Mouse (Mus musculus) neural tube, embryonic 15.5 days (tissue): Measurements from ENCODE around the gene Zfyve28. TPM values are rescaled to one million over a fixed set of nuclear protein-coding genes. Genes with fewer than 3 reads are reported as not detected.

Experiments used
- ATAC-seq: fragments of 200-750 bp; cut with Nextera tagmentation; 2 replicates; pipeline ENCODE4 v1.8.0; 2017; ENCODE audit warnings: mild to moderate bottlenecking, moderate TSS enrichment, moderate library complexity; ENCODE audit not compliant: low FRiP score
- H3K27ac ChIP-seq: fragments of 300-500 bp; sonication (generic); replicated peaks from 2 replicates; pipeline ENCODE4 v1.5.1; 2015; ENCODE audit warnings: mild to moderate bottlenecking, inconsistent platforms
- H3K27me3 ChIP-seq: fragments of 300-500 bp; sonication (generic); replicated peaks from 2 replicates; pipeline ENCODE4 v1.6.1; 2015; ENCODE audit warnings: inconsistent platforms
- H3K36me3 ChIP-seq: fragments of 300-500 bp; sonication (generic); 2 replicates; pipeline ENCODE4 v1.6.1; 2015; ENCODE audit warnings: inconsistent platforms
- H3K4me1 ChIP-seq: fragments of 300-500 bp; sonication (generic); 2 replicates; pipeline ENCODE4 v1.6.1; 2015; ENCODE audit warnings: inconsistent platforms
- H3K4me2 ChIP-seq: fragments of 300-500 bp; sonication (generic); 2 replicates; pipeline ENCODE4 v1.6.1; 2015; ENCODE audit warnings: inconsistent platforms, mild to moderate bottlenecking, moderate library complexity
- H3K4me3 ChIP-seq: fragments of 300-500 bp; sonication (generic); replicated peaks from 2 replicates; pipeline ENCODE4 v1.5.1; 2015; ENCODE audit warnings: mild to moderate bottlenecking, inconsistent platforms
- H3K9ac ChIP-seq: fragments of 300-500 bp; sonication (generic); replicated peaks from 2 replicates; pipeline ENCODE4 v1.6.1; 2015; ENCODE audit warnings: mild to moderate bottlenecking, inconsistent platforms
- H3K9me3 ChIP-seq: fragments of 300-500 bp; sonication (generic); replicated peaks from 2 replicates; pipeline ENCODE4 v1.6.1; 2016; ENCODE audit warnings: inconsistent platforms
- WGBS: fragments of 180-500 bp; shearing (Covaris S2); methylation state at CpG from one replicate; pipeline ENCODE4 v1.1.7; 2015; ENCODE audit warnings: mixed read lengths; 5-methylcytosine and 5-hydroxymethylcytosine counted together
- polyA plus RNA-seq: library from polyadenylated mRNA; unstranded; fragments of >200 nt; fragmentation: Nextera tagmentation; extraction: Ambion mirVana; gene quantifications from 2 replicates; pipeline ENCODE4 v1.2.1, GENCODE M21; 2015

The Zfyve28 gene
- polyA plus RNA-seq, 1 experiment from 2014 or later, result 7.5 TPM

GRCm38 (mm10) chr5:34197243-34197642 lies 91.0 kb downstream of the Zfyve28 start:
- no peak overlapping the region for H3K4me3 ChIP-seq
- H3K4me1 ChIP-seq, result no peaks in the 10 kb centered on the region
- no peaks in the 10 kb centered on the region for H3K9me3 ChIP-seq
- H3K27ac ChIP-seq, result no peak overlapping the region
- no peaks in the 10 kb centered on the region; the same call in 1 of the 2 replicates for H3K36me3 ChIP-seq
- 79% methylated on average over 4 of the region's 4 CpGs for WGBS
- no peaks in the 10 kb centered on the region for H3K27me3 ChIP-seq
- no peak overlapping the region for H3K9ac ChIP-seq
- no peak for ATAC-seq
- no peak overlapping the region for H3K4me2 ChIP-seq

GRCm38 (mm10) chr5:34196423-34196822 lies 91.8 kb downstream of the Zfyve28 start:
- H3K27me3 ChIP-seq, result no peaks in the 10 kb centered on the region
- H3K4me1 ChIP-seq, result no peaks in the 10 kb centered on the region
- H3K9ac ChIP-seq, result no peak overlapping the region
- 85% methylated on average over 7 of the region's 7 CpGs for WGBS
- no peak overlapping the region for H3K4me2 ChIP-seq
- no peak overlapping the region for H3K4me3 ChIP-seq
- ATAC-seq, result no peak
- H3K9me3 ChIP-seq, result no peaks in the 10 kb centered on the region
- no peak overlapping the region for H3K27ac ChIP-seq
- no peaks in the 10 kb centered on the region; the same call in 1 of the 2 replicates for H3K36me3 ChIP-seq

GRCm38 (mm10) chr5:34195786-34196185 lies 92.5 kb downstream of the Zfyve28 start:
- no peak overlapping the region for H3K4me3 ChIP-seq

GRCm38 (mm10) chr5:34194975-34195662 lies 93.1 kb downstream of the Zfyve28 start:
- 86% methylated on average over 6 of the region's 6 CpGs for WGBS
- Histone ChIP-seq H3K36me3 (no peaks in the 10 kb centered on the region; the same call in 1 of the 2 replicates), H3K9ac (no peak overlapping the region), H3K4me1 (no peaks in the 10 kb centered on the region), H3K9me3 (no peaks in the 10 kb centered on the region), H3K27ac (no peak overlapping the region), H3K4me3 (no peak overlapping the region), H3K27me3 (no peaks in the 10 kb centered on the region), H3K4me2 (no peak overlapping the region)
- no peak for ATAC-seq

More at GRCm38 (mm10) chr5:34195786-34196185, 92.5 kb downstream of the Zfyve28 start:
- no peaks in the 10 kb centered on the region; the same call in 1 of the 2 replicates for H3K36me3 ChIP-seq
- H3K9me3 ChIP-seq, result no peaks in the 10 kb centered on the region
- no peak overlapping the region for H3K27ac ChIP-seq
- no peak overlapping the region for H3K9ac ChIP-seq
- H3K27me3 ChIP-seq, result no peaks in the 10 kb centered on the region
- no peak overlapping the region for H3K4me2 ChIP-seq
- no peak for ATAC-seq
- 94% methylated on average over 12 of the region's 12 CpGs for WGBS
- H3K4me1 ChIP-seq, result no peaks in the 10 kb centered on the region

- H3K9me3 ChIP-seq, result no peaks in the 10 kb centered on the region
- no peaks in the 10 kb centered on the region; the same call in 1 of the 2 replicates for H3K36me3 ChIP-seq
- no peak overlapping the region for H3K4me3 ChIP-seq
- H3K4me1 ChIP-seq, result no peaks in the 10 kb centered on the region
- H3K4me2 ChIP-seq, result no peak overlapping the region
- H3K9ac ChIP-seq, result no peak overlapping the region
- WGBS, result 56% methylated on average over 1 of the region's 1 CpGs
- no peak for ATAC-seq
- H3K27ac ChIP-seq, result no peak overlapping the region
- no peaks in the 10 kb centered on the region for H3K27me3 ChIP-seq
Measured at GRCm38 (mm10) chr5:34194426-34194825, 93.8 kb downstream of the Zfyve28 start.

- no peaks in the 10 kb centered on the region for H3K9me3 ChIP-seq
- H3K4me2 ChIP-seq, result no peak overlapping the region
- 81% methylated on average over 4 of the region's 4 CpGs for WGBS
- H3K9ac ChIP-seq, result no peak overlapping the region
- H3K4me1 ChIP-seq, result peaks cover 13% of the 10 kb centered on the region
- no peak overlapping the region for H3K4me3 ChIP-seq
- H3K27me3 ChIP-seq, result no peaks in the 10 kb centered on the region
- no peaks in the 10 kb centered on the region; the same call in 1 of the 2 replicates for H3K36me3 ChIP-seq
- no peak overlapping the region for H3K27ac ChIP-seq
- no peak for ATAC-seq
Measured at GRCm38 (mm10) chr5:34191843-34192242, 96.4 kb downstream of the Zfyve28 start.

GRCm38 (mm10) chr5:34191021-34191420 lies 97.2 kb downstream of the Zfyve28 start:
- no peaks in the 10 kb centered on the region for H3K27me3 ChIP-seq
- no peaks in the 10 kb centered on the region; the same call in 1 of the 2 replicates for H3K36me3 ChIP-seq
- H3K27ac ChIP-seq, result no peak overlapping the region
- WGBS, result 53% methylated on average over 4 of the region's 4 CpGs
- no peaks in the 10 kb centered on the region for H3K9me3 ChIP-seq
- no peak overlapping the region for H3K4me2 ChIP-seq
- no peak for ATAC-seq
- H3K4me1 ChIP-seq, result peaks cover 21% of the 10 kb centered on the region
- H3K4me3 ChIP-seq, result no peak overlapping the region
- H3K9ac ChIP-seq, result no peak overlapping the region

GRCm38 (mm10) chr5:34189521-34189920 lies 98.7 kb downstream of the Zfyve28 start:
- ATAC-seq, result no peak
- H3K27me3 ChIP-seq, result no peaks in the 10 kb centered on the region
- 73% methylated on average over 1 of the region's 1 CpGs for WGBS
- H3K4me2 ChIP-seq, result no peak overlapping the region
- no peak overlapping the region for H3K4me3 ChIP-seq
- H3K4me1 ChIP-seq, result peaks cover 36% of the 10 kb centered on the region
- H3K9ac ChIP-seq, result no peak overlapping the region
- no peak overlapping the region for H3K27ac ChIP-seq
- H3K9me3 ChIP-seq, result no peaks in the 10 kb centered on the region
- no peaks in the 10 kb centered on the region; the same call in 1 of the 2 replicates for H3K36me3 ChIP-seq

- peak overlapping the region; percentile 54 for H3K9ac ChIP-seq
- no peak for ATAC-seq
- 79% methylated on average over 2 of the region's 2 CpGs for WGBS
- H3K4me1 ChIP-seq, result peaks cover 43% of the 10 kb centered on the region
- H3K9me3 ChIP-seq, result no peaks in the 10 kb centered on the region
- H3K27me3 ChIP-seq, result no peaks in the 10 kb centered on the region
- no peak overlapping the region for H3K27ac ChIP-seq
- H3K4me3 ChIP-seq, result peak overlapping the region; percentile 91
- peak overlapping the region; percentile 94 for H3K4me2 ChIP-seq
- H3K36me3 ChIP-seq, result no peaks in the 10 kb centered on the region; the same call in 1 of the 2 replicates
Measured at GRCm38 (mm10) chr5:34188856-34189255, 99.4 kb downstream of the Zfyve28 start.

- Histone ChIP-seq H3K27ac (peak within 1 kb of the TSS; percentile 93), H3K36me3 (peaks cover 5% of the 10 kb centered on the region; the same call in 1 of the 2 replicates), H3K9ac (peak within 1 kb of the TSS; percentile 74), H3K4me1 (peaks cover 54% of the 10 kb centered on the region), H3K9me3 (no peaks in the 10 kb centered on the region), H3K27me3 (no peaks in the 10 kb centered on the region), H3K4me3 (peak within 1 kb of the TSS; percentile 91), H3K4me2 (peak within 1 kb of the TSS; percentile 94)
- under 1% methylated on average over 60 of the region's 60 CpGs for WGBS
- peak; percentile 98 for ATAC-seq
Measured at GRCm38 (mm10) chr5:34187601-34188316, 100.5 kb downstream of the Zfyve28 start, which contains the start of gene Mxd4. TSS of gene Mxd4 (minus strand) at chr5:34187720.

- Histone ChIP-seq H3K27me3 (no peaks in the 10 kb centered on the region), H3K9ac (peak overlapping the region; percentile 74), H3K4me2 (peak overlapping the region; percentile 94), H3K27ac (peak overlapping the region; percentile 93), H3K4me1 (peaks cover 61% of the 10 kb centered on the region), H3K4me3 (peak overlapping the region; percentile 91), H3K36me3 (peaks cover 13% of the 10 kb centered on the region), H3K9me3 (no peaks in the 10 kb centered on the region)
- WGBS, result under 1% methylated on average over 33 of the region's 46 CpGs
- ATAC-seq, result peak; percentile 46
Measured at GRCm38 (mm10) chr5:34186961-34187391, 101.3 kb downstream of the Zfyve28 start.
